Mouse (Mus musculus) testis, adult 2 months (tissue): ENCODE results near the gene Ptpra.

Experiments used
- CTCF ChIP-seq: fragments of 200-500 bp; IDR thresholded peaks from 2 replicates; pipeline ENCODE4 v1.5.1; 2012; ENCODE audit warnings: low read depth, mild to moderate bottlenecking, inconsistent platforms, low read length, moderate library complexity; ENCODE audit not compliant: control insufficient read depth, insufficient read depth, insufficient replicate concordance
- POLR2A ChIP-seq: fragments of 200-500 bp; IDR thresholded peaks from 2 replicates; pipeline ENCODE4 v1.6.1; 2012; ENCODE audit warnings: low read depth, mild to moderate bottlenecking, inconsistent platforms, low read length, moderate library complexity; ENCODE audit not compliant: control insufficient read depth

DNA sequence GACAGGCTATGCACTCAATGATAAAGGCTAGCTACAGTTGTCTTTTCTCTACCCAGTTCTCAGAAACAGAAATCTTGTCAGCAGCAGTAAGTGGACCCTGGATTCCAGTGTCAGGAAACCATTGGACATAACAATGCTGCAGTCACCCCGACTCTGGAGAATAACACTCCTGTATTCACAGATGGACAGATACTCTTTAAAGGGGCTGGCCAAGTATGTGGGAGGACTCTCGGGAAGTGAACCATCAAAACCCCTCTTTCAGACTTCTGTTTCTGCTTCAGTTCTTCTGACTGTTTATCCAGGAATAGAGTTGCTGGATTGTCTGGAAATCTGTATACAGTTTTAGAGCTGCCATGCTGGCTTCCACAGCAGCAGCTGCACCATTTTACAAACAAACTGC, 20.2 kb upstream of the Ptpra start:
- no peak for TF ChIP-seq CTCF
- no peak for TF ChIP-seq POLR2A
